Comparison of ENCODE assay signal across 10 mouse cellular contexts in the genomic region with DNA sequence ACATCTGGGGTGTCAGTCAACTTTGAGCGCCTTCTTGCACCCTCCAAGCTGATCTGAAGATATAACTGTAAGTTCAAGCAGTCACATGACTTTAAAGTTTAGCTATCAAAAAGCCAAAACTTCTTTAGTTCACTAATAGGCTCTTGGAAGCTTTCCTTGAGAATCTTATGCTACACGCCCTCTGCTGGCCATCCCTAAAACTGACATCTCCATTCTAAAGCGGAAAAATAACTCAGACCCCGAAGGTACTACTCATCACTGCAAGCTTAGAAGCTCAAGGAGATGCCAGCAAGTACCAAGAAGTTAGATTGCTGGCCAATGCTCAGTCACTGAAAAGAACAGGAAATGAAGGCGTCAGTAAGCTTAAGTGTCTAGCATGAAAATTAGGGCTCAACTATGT. TPM values are rescaled to one million over a fixed set of nuclear protein-coding genes. Genes with fewer than 3 reads are reported as not detected.
DNase-seq lines count a peak whose midpoint lies in the region; ATAC-seq and TF ChIP-seq lines count a peak whose summit lies in the region.
"Had no signal": no experiment of that assay in that cellular context is flagged by ENCODE, and none has a peak within 500 bp of the region (broad histone marks: within the 10 kb centered on the region; RNA-seq: fewer than 3 reads in every experiment).

No protein-coding gene starts in this region.

- DNase-seq in ovary, postnatal 14 days (ENCODE audit: low spot score) = peak; percentile 43
- DNase-seq in ovary, postnatal 10 days (ENCODE audit: low spot score) = no peak
- DNase-seq in adrenal gland, adult 2 months = peak; percentile 38
- peak; percentile 71 for DNase-seq in embryo, embryonic 11 days
- peak; percentile 76 for DNase-seq in induced T-regulatory cell, adult 2 months (ENCODE audit: low read depth)
- peak; percentile 56 for DNase-seq in liver, postnatal 0 days
- no peak for DNase-seq in frontal cortex, postnatal 10 days (ENCODE audit: low spot score in 2 of 2)

- H3K9me3 ChIP-seq in liver, postnatal 0 days (ENCODE audit: low read length) = no peaks in the 10 kb centered on the region
- H3K9me3 ChIP-seq: limb, embryonic 12.5 days; stomach, embryonic 15.5 days had no signal

- H3K4me3 ChIP-seq in liver, postnatal 0 days (ENCODE audit: low read depth, low read length) = no peak overlapping the region
- no peak overlapping the region for H3K4me3 ChIP-seq in olfactory bulb, adult 2 months (ENCODE audit: insufficient read depth, low read depth, low read length)
- H3K4me3 ChIP-seq: limb, embryonic 12.5 days; stomach, embryonic 15.5 days had no signal

- TF ChIP-seq POLR2A in olfactory bulb, adult 2 months (IDR thresholded peaks at IDR 0.05; ENCODE audit: insufficient read depth, low read depth, low read length) = no peak

- ATAC-seq in liver, postnatal 0 days = no peak

- peaks cover 24% of the 10 kb centered on the region for H3K27me3 ChIP-seq in liver, postnatal 0 days (ENCODE audit: insufficient read depth, low read length)

- H3K9ac ChIP-seq in liver, postnatal 0 days (replicated peaks) = no peak overlapping the region
- H3K9ac ChIP-seq: limb, embryonic 12.5 days; stomach, embryonic 15.5 days had no signal

- TF ChIP-seq CTCF in liver, postnatal 0 days (IDR thresholded peaks at IDR 0.05; ENCODE audit: low read depth) = peak; percentile 76
- TF ChIP-seq CTCF in olfactory bulb, adult 2 months (IDR thresholded peaks at IDR 0.05; ENCODE audit: insufficient read depth, low read depth, low read length) = no peak

- TF ChIP-seq EP300 in liver, postnatal 0 days (IDR thresholded peaks at IDR 0.05; ENCODE audit: low read depth) = no peak

- H3K27ac ChIP-seq in liver, postnatal 0 days (ENCODE audit: low read depth) = no peak overlapping the region
- H3K27ac ChIP-seq in olfactory bulb, adult 2 months (ENCODE audit: insufficient read depth, low read depth, low read length) = peak overlapping the region; percentile 100
- H3K27ac ChIP-seq: limb, embryonic 12.5 days; stomach, embryonic 15.5 days had no signal

- H3K4me2 ChIP-seq in liver, postnatal 0 days (ENCODE audit: low read depth, low read length) = no peak overlapping the region
- H3K4me2 ChIP-seq: limb, embryonic 12.5 days; stomach, embryonic 15.5 days had no signal

- H3K4me1 ChIP-seq in liver, postnatal 0 days (ENCODE audit: insufficient read depth) = peaks cover 10% of the 10 kb centered on the region
- peaks cover 33% of the 10 kb centered on the region for H3K4me1 ChIP-seq in olfactory bulb, adult 2 months (ENCODE audit: control insufficient read depth, insufficient read depth, low read length)

- 6% methylated on average over 5 of the region's 5 CpGs for WGBS in liver, postnatal 0 days (ENCODE audit: insufficient replicate concordance)
- WGBS in olfactory bulb, adult 2 months = 3% methylated on average over 5 of the region's 5 CpGs

- H3K36me3 ChIP-seq in liver, postnatal 0 days (replicated peaks; ENCODE audit: insufficient read depth, low read length) = no peaks in the 10 kb centered on the region
- H3K36me3 ChIP-seq: limb, embryonic 12.5 days; stomach, embryonic 15.5 days had no signal

RNA-seq across cellular contexts. Expression of a gene that starts 3.7 kb away (rescaled TPM):
- total RNA-seq in adrenal gland, adult 2 months (2021) = 10 to 100 TPM; 17.7 to 18.3 TPM
- polyA plus RNA-seq in adrenal gland, adult 2 months (2012; rRNA removed) = 7.4 TPM in 2 replicates
- polyA plus RNA-seq in liver, postnatal 0 days (2015; fragmentation: Nextera tagmentation; extraction: Ambion mirVana) = 0.73 and 1.0 TPM in 2 replicates
- 176 TPM in 1 of 2 replicates, not detected in the other for polyA plus RNA-seq in olfactory bulb, adult 2 months (2012; ENCODE audit: insufficient read depth, insufficient read length, low replicate concordance, missing spikeins)

RNA-seq across cellular contexts. Expression of a gene that starts 23.5 kb away (rescaled TPM):
- not detected for total RNA-seq in adrenal gland, adult 2 months (2021)
- polyA plus RNA-seq in adrenal gland, adult 2 months (2012; rRNA removed) = not detected in 2 replicates
- polyA plus RNA-seq in liver, postnatal 0 days (2015; fragmentation: Nextera tagmentation; extraction: Ambion mirVana) = 0.17 TPM in 1 of 2 replicates, not detected in the other
- not detected in 2 replicates for polyA plus RNA-seq in olfactory bulb, adult 2 months (2012; ENCODE audit: insufficient read depth, insufficient read length, low replicate concordance, missing spikeins)

RNA-seq across cellular contexts. Expression of a gene that starts 29.5 kb away (rescaled TPM):
- total RNA-seq in adrenal gland, adult 2 months (2021) = 1 to 10 TPM in 1 of 2 experiments, under 1 TPM in 1; 0.92 to 2.6 TPM
- 1.8 and 3.1 TPM in 2 replicates for polyA plus RNA-seq in adrenal gland, adult 2 months (2012; rRNA removed)
- polyA plus RNA-seq in liver, postnatal 0 days (2015; fragmentation: Nextera tagmentation; extraction: Ambion mirVana) = 0.11 and 0.12 TPM in 2 replicates
- not detected in 2 replicates for polyA plus RNA-seq in olfactory bulb, adult 2 months (2012; ENCODE audit: insufficient read depth, insufficient read length, low replicate concordance, missing spikeins)

RNA-seq across cellular contexts. Expression of a gene that starts 54.4 kb away (rescaled TPM):
- total RNA-seq in adrenal gland, adult 2 months (2021) = 100 to 1,000 TPM; 305 to 320 TPM
- polyA plus RNA-seq in adrenal gland, adult 2 months (2012; rRNA removed) = 671 and 857 TPM in 2 replicates
- 127 and 145 TPM in 2 replicates for polyA plus RNA-seq in liver, postnatal 0 days (2015; fragmentation: Nextera tagmentation; extraction: Ambion mirVana)
- polyA plus RNA-seq in olfactory bulb, adult 2 months (2012; ENCODE audit: insufficient read depth, insufficient read length, low replicate concordance, missing spikeins) = 261 and 1,669 TPM in 2 replicates

Comparison
In these comparisons a context has a peak if more than half of its experiments do, and no peak if none do; other contexts are left out.
1. DNase-seq: peak in ovary, postnatal 14 days (single experiment), adrenal gland, adult 2 months (single experiment), embryo, embryonic 11 days (single experiment), induced T-regulatory cell, adult 2 months (single experiment) and liver, postnatal 0 days (single experiment); none in ovary, postnatal 10 days (single experiment) and frontal cortex, postnatal 10 days (0 of 2).